Mouse (Mus musculus): Measurements from ENCODE around the gene Creb1. TPM values are rescaled to one million over a fixed set of nuclear protein-coding genes. Genes with fewer than 3 reads are reported as not detected.

The Creb1 gene
- polyA plus RNA-seq, 1 experiment from 2014 or later: 8.6 TPM

- no peak for ATAC-seq
- Histone ChIP-seq H3K36me3 (ENCODE audit: control insufficient read depth, insufficient read depth) (no peaks in the 10 kb centered on the region), H3K4me3 (ENCODE audit: low read depth, low read length) (no peak overlapping the region), H3K9me3 (ENCODE audit: control insufficient read depth) (no peaks in the 10 kb centered on the region), H3K27ac (ENCODE audit: low read depth, low read length) (no peak overlapping the region), H3K4me1 (replicated peaks; ENCODE audit: control insufficient read depth, insufficient read depth, low read length) (no peaks in the 10 kb centered on the region), H3K4me2 (replicated peaks; ENCODE audit: low read depth) (no peak overlapping the region), H3K9ac (ENCODE audit: low read depth, low read length) (no peak overlapping the region), H3K27me3 (replicated peaks; ENCODE audit: control insufficient read depth, insufficient read depth, low read length) (no peaks in the 10 kb centered on the region)
- TF ChIP-seq CTCF (IDR thresholded peaks at IDR 0.05; ENCODE audit: low read depth): no peak
- WGBS: 83% methylated on average over 7 of the region's 7 CpGs
Observed at GRCm38 (mm10) chr1:64514184-64514583, 18.3 kb upstream of the Creb1 start.

GRCm38 (mm10) chr1:64516593-64516992, 15.9 kb upstream of the Creb1 start:
- Histone ChIP-seq H3K27me3 (replicated peaks; ENCODE audit: control insufficient read depth, insufficient read depth, low read length) (no peaks in the 10 kb centered on the region), H3K4me3 (ENCODE audit: low read depth, low read length) (no peak overlapping the region), H3K9me3 (ENCODE audit: control insufficient read depth) (no peaks in the 10 kb centered on the region), H3K27ac (ENCODE audit: low read depth, low read length) (no peak overlapping the region), H3K4me1 (replicated peaks; ENCODE audit: control insufficient read depth, insufficient read depth, low read length) (no peaks in the 10 kb centered on the region), H3K4me2 (replicated peaks; ENCODE audit: low read depth) (no peak overlapping the region), H3K9ac (ENCODE audit: low read depth, low read length) (no peak overlapping the region), H3K36me3 (ENCODE audit: control insufficient read depth, insufficient read depth) (no peaks in the 10 kb centered on the region)
- 76% methylated on average over 3 of the region's 3 CpGs for WGBS
- TF ChIP-seq CTCF (IDR thresholded peaks at IDR 0.05; ENCODE audit: low read depth): no peak
- no peak for ATAC-seq

- no peak for TF ChIP-seq CTCF (IDR thresholded peaks at IDR 0.05; ENCODE audit: low read depth)
- no peaks in the 10 kb centered on the region for H3K27me3 ChIP-seq (replicated peaks; ENCODE audit: control insufficient read depth, insufficient read depth, low read length)
- no peak overlapping the region for H3K27ac ChIP-seq (ENCODE audit: low read depth, low read length)
- no peaks in the 10 kb centered on the region for H3K4me1 ChIP-seq (replicated peaks; ENCODE audit: control insufficient read depth, insufficient read depth, low read length)
- no peak overlapping the region for H3K4me3 ChIP-seq (ENCODE audit: low read depth, low read length)
- 69% methylated on average over 3 of the region's 3 CpGs for WGBS
- H3K36me3 ChIP-seq (ENCODE audit: control insufficient read depth, insufficient read depth): no peaks in the 10 kb centered on the region
- ATAC-seq: no peak
- no peak overlapping the region for H3K9ac ChIP-seq (ENCODE audit: low read depth, low read length)
- H3K4me2 ChIP-seq (replicated peaks; ENCODE audit: low read depth): no peak overlapping the region
- no peaks in the 10 kb centered on the region for H3K9me3 ChIP-seq (ENCODE audit: control insufficient read depth)
Observed at GRCm38 (mm10) chr1:64518480-64518879, 14.0 kb upstream of the Creb1 start.

- 38% methylated on average over 1 of the region's 1 CpGs for WGBS
- H3K36me3 ChIP-seq (ENCODE audit: control insufficient read depth, insufficient read depth): no peaks in the 10 kb centered on the region
- TF ChIP-seq CTCF (IDR thresholded peaks at IDR 0.05; ENCODE audit: low read depth): no peak
- no peak for ATAC-seq
- H3K9me3 ChIP-seq (ENCODE audit: control insufficient read depth): no peaks in the 10 kb centered on the region
- H3K4me1 ChIP-seq (replicated peaks; ENCODE audit: control insufficient read depth, insufficient read depth, low read length): no peaks in the 10 kb centered on the region
- no peaks in the 10 kb centered on the region for H3K27me3 ChIP-seq (replicated peaks; ENCODE audit: control insufficient read depth, insufficient read depth, low read length)
- no peak overlapping the region for H3K27ac ChIP-seq (ENCODE audit: low read depth, low read length)
- no peak overlapping the region for H3K9ac ChIP-seq (ENCODE audit: low read depth, low read length)
- no peak overlapping the region for H3K4me3 ChIP-seq (ENCODE audit: low read depth, low read length)
- H3K4me2 ChIP-seq (replicated peaks; ENCODE audit: low read depth): no peak overlapping the region
Observed at GRCm38 (mm10) chr1:64519345-64519744, 13.1 kb upstream of the Creb1 start.

GRCm38 (mm10) chr1:64519901-64520300, 12.5 kb upstream of the Creb1 start:
- H3K4me3 ChIP-seq (ENCODE audit: low read depth, low read length): no peak overlapping the region
- no peak for TF ChIP-seq CTCF (IDR thresholded peaks at IDR 0.05; ENCODE audit: low read depth)
- no peaks in the 10 kb centered on the region for H3K27me3 ChIP-seq (replicated peaks; ENCODE audit: control insufficient read depth, insufficient read depth, low read length)
- no peak for ATAC-seq
- H3K27ac ChIP-seq (ENCODE audit: low read depth, low read length): no peak overlapping the region
- no peaks in the 10 kb centered on the region for H3K9me3 ChIP-seq (ENCODE audit: control insufficient read depth)
- no peaks in the 10 kb centered on the region for H3K36me3 ChIP-seq (ENCODE audit: control insufficient read depth, insufficient read depth)
- no peaks in the 10 kb centered on the region for H3K4me1 ChIP-seq (replicated peaks; ENCODE audit: control insufficient read depth, insufficient read depth, low read length)
- no peak overlapping the region for H3K9ac ChIP-seq (ENCODE audit: low read depth, low read length)
- H3K4me2 ChIP-seq (replicated peaks; ENCODE audit: low read depth): no peak overlapping the region
- 73% methylated on average over 1 of the region's 1 CpGs for WGBS

GRCm38 (mm10) chr1:64521734-64522133, 10.7 kb upstream of the Creb1 start:
- H3K9me3 ChIP-seq (ENCODE audit: control insufficient read depth): no peaks in the 10 kb centered on the region
- no peaks in the 10 kb centered on the region for H3K27me3 ChIP-seq (replicated peaks; ENCODE audit: control insufficient read depth, insufficient read depth, low read length)
- no peak for ATAC-seq
- TF ChIP-seq CTCF (IDR thresholded peaks at IDR 0.05; ENCODE audit: low read depth): no peak
- no peaks in the 10 kb centered on the region for H3K4me1 ChIP-seq (replicated peaks; ENCODE audit: control insufficient read depth, insufficient read depth, low read length)
- H3K36me3 ChIP-seq (ENCODE audit: control insufficient read depth, insufficient read depth): no peaks in the 10 kb centered on the region
- no peak overlapping the region for H3K9ac ChIP-seq (ENCODE audit: low read depth, low read length)
- 76% methylated on average over 3 of the region's 3 CpGs for WGBS
- no peak overlapping the region for H3K4me3 ChIP-seq (ENCODE audit: low read depth, low read length)
- H3K4me2 ChIP-seq (replicated peaks; ENCODE audit: low read depth): no peak overlapping the region
- no peak overlapping the region for H3K27ac ChIP-seq (ENCODE audit: low read depth, low read length)

GRCm38 (mm10) chr1:64522637-64523036, 9.8 kb upstream of the Creb1 start:
- Histone ChIP-seq H3K36me3 (ENCODE audit: control insufficient read depth, insufficient read depth) (no peaks in the 10 kb centered on the region), H3K4me1 (replicated peaks; ENCODE audit: control insufficient read depth, insufficient read depth, low read length) (no peaks in the 10 kb centered on the region), H3K27ac (ENCODE audit: low read depth, low read length) (no peak overlapping the region), H3K4me3 (ENCODE audit: low read depth, low read length) (no peak overlapping the region), H3K9ac (ENCODE audit: low read depth, low read length) (no peak overlapping the region), H3K9me3 (ENCODE audit: control insufficient read depth) (no peaks in the 10 kb centered on the region), H3K27me3 (replicated peaks; ENCODE audit: control insufficient read depth, insufficient read depth, low read length) (no peaks in the 10 kb centered on the region), H3K4me2 (replicated peaks; ENCODE audit: low read depth) (no peak overlapping the region)
- ATAC-seq: no peak
- TF ChIP-seq CTCF (IDR thresholded peaks at IDR 0.05; ENCODE audit: low read depth): no peak
- WGBS: 78% methylated on average over 6 of the region's 6 CpGs

Measured in intestine, postnatal 0 days (tissue).